Mouse (Mus musculus) forebrain, embryonic 15.5 days (tissue): ENCODE data around the gene Ldb3. TPM values are rescaled to one million over a fixed set of nuclear protein-coding genes. Genes with fewer than 3 reads are reported as not detected.
A peak's percentile ranks its signal among the peaks of the same experiment; 100 is the strongest.

Source experiments
- ATAC-seq: fragments of 200-750 bp; cut with Nextera tagmentation; replicated peaks from 2 replicates; pipeline ENCODE4 v1.8.0; 2017; ENCODE audit warnings: mild to moderate bottlenecking, moderate TSS enrichment, moderate library complexity
- H3K27ac ChIP-seq: fragments of 300-500 bp; sonication (generic); replicated peaks from 2 replicates; pipeline ENCODE4 v1.5.1; 2015; ENCODE audit warnings: mild to moderate bottlenecking, inconsistent platforms
- H3K27me3 ChIP-seq: fragments of 300-500 bp; sonication (generic); 2 replicates; pipeline ENCODE4 v1.6.1; 2015; ENCODE audit warnings: inconsistent platforms
- H3K36me3 ChIP-seq: fragments of 300-500 bp; sonication (generic); 2 replicates; pipeline ENCODE4 v1.6.1; 2015; ENCODE audit warnings: mild to moderate bottlenecking, inconsistent platforms
- H3K4me1 ChIP-seq: fragments of 300-500 bp; sonication (generic); 2 replicates; pipeline ENCODE4 v1.6.1; 2015; ENCODE audit warnings: inconsistent platforms
- H3K4me2 ChIP-seq: fragments of 300-500 bp; sonication (generic); replicated peaks from 2 replicates; pipeline ENCODE4 v1.6.1; 2015; ENCODE audit warnings: mild to moderate bottlenecking, inconsistent platforms
- H3K4me3 ChIP-seq: fragments of 300-500 bp; sonication (generic); 2 replicates; pipeline ENCODE4 v1.5.1; 2015; ENCODE audit warnings: mild to moderate bottlenecking, inconsistent platforms
- H3K9ac ChIP-seq: fragments of 300-500 bp; sonication (generic); replicated peaks from 2 replicates; pipeline ENCODE4 v1.6.1; 2015; ENCODE audit warnings: mild to moderate bottlenecking, inconsistent platforms
- H3K9me3 ChIP-seq: fragments of 300-500 bp; sonication (generic); 2 replicates; pipeline ENCODE4 v1.6.1; 2016; ENCODE audit warnings: inconsistent platforms
- WGBS: fragments of 180-500 bp; shearing (Covaris S2); methylation state at CpG from one replicate; pipeline ENCODE4 v1.1.7; 2015; ENCODE audit warnings: mixed read lengths; 5-methylcytosine and 5-hydroxymethylcytosine counted together
- polyA plus RNA-seq: library from polyadenylated mRNA; unstranded; fragments of >200 nt; fragmentation: Nextera tagmentation; extraction: Ambion mirVana; gene quantifications from 2 replicates; pipeline ENCODE4 v1.2.1, GENCODE M21; 2015

The Ldb3 gene
- polyA plus RNA-seq, 1 experiment from 2014 or later = 0.60 TPM

DNA sequence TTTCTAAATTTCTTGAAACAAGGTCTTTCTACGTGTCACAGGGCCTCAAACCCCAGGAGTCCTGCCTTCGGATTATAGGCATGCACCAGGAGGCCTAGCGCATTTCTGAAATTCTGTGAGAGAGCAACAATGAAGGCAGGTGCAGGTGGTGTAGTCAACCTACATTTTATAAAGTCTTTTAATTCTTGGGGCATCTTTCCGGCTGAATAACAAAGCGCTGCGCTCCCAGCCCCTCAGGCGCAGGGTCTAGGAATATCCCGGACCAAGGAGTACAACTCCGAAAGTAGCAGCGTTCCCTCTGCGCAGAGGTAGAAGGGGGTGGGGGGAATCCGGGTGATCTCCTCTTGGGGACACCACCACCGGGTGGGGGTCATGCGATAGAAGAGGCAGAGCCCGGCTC lies 26.1 kb upstream of the Ldb3 start:
- H3K27me3 ChIP-seq = peaks cover 21% of the 10 kb centered on the region
- ATAC-seq = no peak
- no peaks in the 10 kb centered on the region for H3K4me1 ChIP-seq
- H3K9me3 ChIP-seq = no peaks in the 10 kb centered on the region
- peak overlapping the region; percentile 33 for H3K4me2 ChIP-seq
- H3K36me3 ChIP-seq = no peaks in the 10 kb centered on the region
- 10% methylated on average over 15 of the region's 15 CpGs for WGBS
- H3K9ac ChIP-seq = no peak overlapping the region
- H3K27ac ChIP-seq = no peak overlapping the region
- peak overlapping the region; percentile 9; the same call in 1 of the 2 replicates for H3K4me3 ChIP-seq

DNA sequence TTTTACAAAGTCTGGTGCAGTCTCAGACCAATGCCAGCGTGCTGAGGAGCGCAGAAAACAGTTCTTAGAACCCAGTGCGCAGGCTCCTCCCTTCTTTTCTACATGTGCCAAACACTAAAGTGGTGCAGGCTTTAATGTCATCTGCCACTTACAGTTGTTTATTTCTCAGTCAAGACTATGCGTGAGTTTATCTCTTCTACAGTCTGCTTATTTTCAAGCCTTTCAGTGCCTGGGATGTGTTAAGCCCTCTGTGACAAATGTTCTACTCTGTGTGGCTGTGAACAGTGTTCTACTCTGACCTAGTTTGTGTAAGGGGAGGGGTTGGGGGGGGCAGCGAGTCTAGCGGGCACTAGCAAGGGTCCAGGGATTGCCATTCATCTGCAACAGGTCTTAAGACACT lies 25.0 kb upstream of the Ldb3 start:
- no peak overlapping the region for H3K9ac ChIP-seq
- ATAC-seq = no peak
- H3K4me1 ChIP-seq = no peaks in the 10 kb centered on the region
- peaks cover 21% of the 10 kb centered on the region for H3K27me3 ChIP-seq
- WGBS = 60% methylated on average over 6 of the region's 6 CpGs
- no peaks in the 10 kb centered on the region for H3K36me3 ChIP-seq
- no peak overlapping the region for H3K4me2 ChIP-seq
- no peak overlapping the region for H3K27ac ChIP-seq
- no peaks in the 10 kb centered on the region for H3K9me3 ChIP-seq
- H3K4me3 ChIP-seq = no peak overlapping the region

DNA sequence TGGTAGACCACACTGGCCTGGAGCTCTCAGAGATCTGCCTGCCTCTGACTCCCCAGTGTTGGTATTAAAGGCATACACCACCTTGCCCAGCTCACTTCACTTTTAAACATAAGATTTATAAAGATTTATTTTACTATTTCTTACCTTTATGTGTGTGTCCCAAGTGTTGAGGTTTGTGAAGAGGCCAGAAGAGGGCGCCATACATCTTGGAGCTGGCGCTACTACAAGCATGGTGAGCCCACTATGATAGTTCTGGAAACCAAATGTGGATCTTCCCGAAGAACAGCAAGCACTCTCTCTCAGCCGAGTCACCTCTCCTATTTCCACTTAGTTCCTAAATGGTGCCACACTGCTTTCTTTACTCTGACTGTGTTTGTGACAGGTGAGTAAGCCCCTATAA lies 23.7 kb upstream of the Ldb3 start:
- H3K9ac ChIP-seq = no peak overlapping the region
- no peak overlapping the region for H3K4me2 ChIP-seq
- 41% methylated on average over 4 of the region's 4 CpGs for WGBS
- no peak for ATAC-seq
- H3K36me3 ChIP-seq = no peaks in the 10 kb centered on the region
- no peaks in the 10 kb centered on the region for H3K4me1 ChIP-seq
- H3K27ac ChIP-seq = no peak overlapping the region
- H3K4me3 ChIP-seq = no peak overlapping the region
- H3K9me3 ChIP-seq = no peaks in the 10 kb centered on the region
- peaks cover 16% of the 10 kb centered on the region for H3K27me3 ChIP-seq

- Histone ChIP-seq H3K9me3 (no peaks in the 10 kb centered on the region), H3K4me3 (no peak overlapping the region), H3K4me2 (no peak overlapping the region), H3K36me3 (no peaks in the 10 kb centered on the region), H3K9ac (no peak overlapping the region), H3K27ac (no peak overlapping the region), H3K27me3 (peaks cover 16% of the 10 kb centered on the region), H3K4me1 (no peaks in the 10 kb centered on the region)
- no peak for ATAC-seq
- 85% methylated on average over 4 of the region's 4 CpGs for WGBS
Measured at GRCm38 (mm10) chr14:34611591-34611990, 23.1 kb upstream of the Ldb3 start.

GRCm38 (mm10) chr14:34601910-34602309 lies 13.4 kb upstream of the Ldb3 start:
- Histone ChIP-seq H3K27me3 (no peaks in the 10 kb centered on the region), H3K4me3 (no peak overlapping the region), H3K4me2 (no peak overlapping the region), H3K27ac (no peak overlapping the region), H3K36me3 (no peaks in the 10 kb centered on the region), H3K9ac (no peak overlapping the region), H3K9me3 (no peaks in the 10 kb centered on the region), H3K4me1 (no peaks in the 10 kb centered on the region)
- ATAC-seq = no peak
- 96% methylated on average over 7 of the region's 7 CpGs for WGBS

DNA sequence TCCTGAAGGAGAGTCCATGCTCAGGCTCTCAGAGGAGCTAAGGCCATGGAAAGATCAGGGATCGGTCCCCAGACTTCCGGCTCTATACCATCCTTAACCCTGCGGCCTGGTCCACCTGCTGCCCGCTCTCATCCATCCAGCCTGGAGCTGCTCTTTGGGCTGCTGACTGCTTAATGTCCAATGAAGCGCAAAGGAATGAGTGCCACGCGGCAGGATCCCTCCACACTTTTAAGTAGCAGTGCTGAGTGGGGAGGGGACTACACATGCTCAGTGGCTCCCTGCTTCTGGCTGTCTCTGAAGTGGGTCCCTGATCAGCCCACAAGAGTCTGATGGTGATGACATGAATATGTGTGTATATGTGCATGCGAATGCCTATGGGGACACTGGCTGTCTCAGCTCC lies 11.5 kb upstream of the Ldb3 start, which contains the start of gene Opn4:
Gene Opn4, minus strand, starts transcription at position 202 of the 400 bp plus-strand sequence.
- no peak within 1 kb of the TSS for H3K4me2 ChIP-seq
- no peak within 1 kb of the TSS for H3K9ac ChIP-seq
- no peaks in the 10 kb centered on the region for H3K27me3 ChIP-seq
- 60% methylated on average over 8 of the region's 8 CpGs for WGBS
- H3K4me1 ChIP-seq = no peaks in the 10 kb centered on the region
- no peak within 1 kb of the TSS for H3K4me3 ChIP-seq
- no peak within 1 kb of the TSS for H3K27ac ChIP-seq
- H3K36me3 ChIP-seq = no peaks in the 10 kb centered on the region
- no peaks in the 10 kb centered on the region for H3K9me3 ChIP-seq
- no peak for ATAC-seq

DNA sequence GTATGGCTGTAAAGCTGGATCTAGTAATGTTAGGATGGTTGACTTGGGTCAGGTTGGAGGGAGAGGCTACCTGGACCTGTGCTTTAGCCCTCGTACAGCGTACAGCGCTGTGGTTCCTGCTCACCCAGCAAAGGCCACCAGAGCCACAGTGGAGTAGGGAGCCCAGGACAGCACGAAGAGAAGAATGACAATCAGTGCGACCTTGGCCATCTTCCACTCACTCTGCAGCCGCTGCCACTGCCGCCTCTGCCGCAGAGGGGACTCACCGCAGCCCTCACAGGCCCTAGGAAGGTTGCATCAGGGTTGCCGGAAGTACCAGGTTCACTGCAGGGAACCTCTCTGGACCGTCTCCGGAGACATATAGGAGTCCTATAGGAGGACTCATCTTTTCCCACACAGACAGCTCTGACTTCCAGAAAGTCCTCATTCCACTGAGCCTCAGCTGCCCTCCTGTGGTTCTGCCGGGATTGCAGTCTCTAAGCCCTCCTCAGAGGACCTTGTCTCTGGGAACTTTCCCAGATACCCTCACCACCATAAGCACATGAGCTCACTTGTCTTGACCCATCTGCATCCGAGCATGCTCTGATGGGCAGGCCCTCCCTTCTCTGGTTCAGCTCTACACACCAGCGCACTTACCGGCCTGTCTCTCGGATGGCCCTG lies 7.2 kb upstream of the Ldb3 start:
- Histone ChIP-seq H3K27ac (no peak overlapping the region), H3K36me3 (no peaks in the 10 kb centered on the region), H3K4me1 (no peaks in the 10 kb centered on the region), H3K4me2 (no peak overlapping the region), H3K9me3 (no peaks in the 10 kb centered on the region), H3K4me3 (no peak overlapping the region), H3K27me3 (no peaks in the 10 kb centered on the region), H3K9ac (no peak overlapping the region)
- ATAC-seq = no peak
- WGBS = 89% methylated on average over 17 of the region's 17 CpGs

- Histone ChIP-seq H3K27me3 (no peaks in the 10 kb centered on the region), H3K27ac (no peak overlapping the region), H3K4me1 (no peaks in the 10 kb centered on the region), H3K4me2 (no peak overlapping the region), H3K9ac (no peak overlapping the region), H3K4me3 (no peak overlapping the region), H3K9me3 (no peaks in the 10 kb centered on the region), H3K36me3 (no peaks in the 10 kb centered on the region)
- no peak for ATAC-seq
- 73% methylated on average over 15 of the region's 15 CpGs for WGBS
Measured at GRCm38 (mm10) chr14:34591741-34592535, 3.5 kb upstream of the Ldb3 start.

DNA sequence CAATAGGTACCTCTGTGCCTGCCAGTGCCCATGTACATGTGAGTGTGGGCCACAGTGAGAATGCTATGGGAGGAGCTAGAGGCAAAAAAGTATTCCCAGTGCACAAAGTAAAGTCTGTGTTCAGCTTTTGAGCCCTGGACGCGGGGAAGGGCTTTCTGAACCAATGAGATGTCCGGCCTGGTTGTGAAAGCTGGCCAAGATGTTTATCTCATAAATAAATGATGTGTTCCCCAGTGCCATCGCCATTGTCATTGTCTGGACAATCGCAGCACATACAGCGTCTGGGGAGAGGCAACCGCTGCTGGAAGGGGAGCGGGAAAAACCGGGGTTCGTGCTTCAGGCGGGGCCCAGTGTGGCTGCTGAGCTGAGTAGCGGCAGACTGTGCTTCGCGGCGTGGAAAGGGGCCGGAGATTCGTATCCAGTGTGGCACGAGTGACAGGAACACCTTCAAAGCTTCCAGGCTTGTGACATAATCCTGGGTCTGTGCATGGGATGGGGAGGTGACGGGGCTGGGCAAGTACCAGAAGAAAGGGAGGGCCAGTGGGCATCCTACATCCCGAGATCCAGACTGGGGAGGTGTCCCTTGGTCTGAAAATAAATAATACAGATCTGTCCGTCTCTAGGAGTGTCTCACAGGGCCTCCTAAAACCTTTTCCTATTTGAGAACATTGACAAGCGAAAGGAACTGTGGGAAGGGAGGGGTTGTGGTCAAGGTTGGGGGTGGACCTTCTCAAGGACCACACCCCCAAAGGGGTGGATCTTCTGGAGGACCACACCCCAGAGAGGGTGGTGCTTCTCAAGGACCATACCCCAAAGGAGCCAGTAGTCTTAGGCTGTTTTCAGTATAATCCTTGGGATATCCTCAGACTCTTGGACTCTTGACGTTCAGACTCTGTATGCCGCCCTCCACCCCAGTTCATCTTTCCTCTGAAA lies 2.5 kb upstream of the Ldb3 start:
- no peak for ATAC-seq
- Histone ChIP-seq H3K4me3 (no peak overlapping the region), H3K27me3 (no peaks in the 10 kb centered on the region), H3K9ac (no peak overlapping the region), H3K36me3 (no peaks in the 10 kb centered on the region), H3K4me2 (no peak overlapping the region), H3K27ac (no peak overlapping the region), H3K4me1 (no peaks in the 10 kb centered on the region), H3K9me3 (no peaks in the 10 kb centered on the region)
- WGBS = 59% methylated on average over 24 of the region's 24 CpGs

DNA sequence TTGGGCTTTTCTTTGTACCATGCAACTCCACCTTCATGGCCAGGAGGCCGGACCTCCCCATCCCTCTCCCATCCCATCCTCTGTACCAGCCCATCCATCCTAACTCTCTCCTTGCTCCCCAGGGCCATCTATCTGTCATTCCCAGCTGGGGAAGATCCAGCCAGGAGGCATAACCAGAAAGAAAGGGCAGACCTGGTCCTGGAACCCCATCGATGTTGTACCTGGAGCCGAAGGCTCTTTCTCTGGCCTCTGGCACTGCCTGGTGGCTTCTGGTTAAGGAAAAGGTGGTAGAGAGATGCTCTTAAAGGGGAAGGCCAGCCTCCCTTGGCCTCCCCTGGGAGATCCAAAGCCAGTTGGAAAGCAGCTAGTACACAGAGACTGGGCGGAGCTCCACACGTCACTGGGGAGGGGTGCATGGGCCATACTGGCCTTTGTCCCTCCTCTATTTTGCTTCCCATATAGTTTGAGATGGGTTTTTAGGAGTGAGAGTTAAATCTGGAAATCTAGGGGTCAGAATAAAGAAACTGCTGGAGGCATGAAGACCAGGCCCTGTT lies 1.6 kb upstream of the Ldb3 start:
- no peak overlapping the region for H3K4me3 ChIP-seq
- no peaks in the 10 kb centered on the region for H3K9me3 ChIP-seq
- H3K9ac ChIP-seq = no peak overlapping the region
- H3K27ac ChIP-seq = no peak overlapping the region
- WGBS = 89% methylated on average over 5 of the region's 5 CpGs
- no peaks in the 10 kb centered on the region for H3K27me3 ChIP-seq
- no peak for ATAC-seq
- no peaks in the 10 kb centered on the region for H3K4me1 ChIP-seq
- H3K36me3 ChIP-seq = no peaks in the 10 kb centered on the region
- H3K4me2 ChIP-seq = no peak overlapping the region

GRCm38 (mm10) chr14:34589185-34589713 lies 767 bp upstream of the Ldb3 start:
- Histone ChIP-seq H3K9me3 (no peaks in the 10 kb centered on the region), H3K36me3 (no peaks in the 10 kb centered on the region), H3K9ac (no peak overlapping the region), H3K4me1 (no peaks in the 10 kb centered on the region), H3K4me3 (no peak overlapping the region), H3K27me3 (no peaks in the 10 kb centered on the region), H3K4me2 (no peak overlapping the region), H3K27ac (no peak overlapping the region)
- 84% methylated on average over 8 of the region's 8 CpGs for WGBS
- no peak for ATAC-seq
